Mouse (Mus musculus): Measurements from ENCODE around the gene Wrap73. TPM values are rescaled to one million over a fixed set of nuclear protein-coding genes. Genes with fewer than 3 reads are reported as not detected.

Gene Wrap73
- polyA plus RNA-seq, 1 experiment = 20.8 TPM

DNA sequence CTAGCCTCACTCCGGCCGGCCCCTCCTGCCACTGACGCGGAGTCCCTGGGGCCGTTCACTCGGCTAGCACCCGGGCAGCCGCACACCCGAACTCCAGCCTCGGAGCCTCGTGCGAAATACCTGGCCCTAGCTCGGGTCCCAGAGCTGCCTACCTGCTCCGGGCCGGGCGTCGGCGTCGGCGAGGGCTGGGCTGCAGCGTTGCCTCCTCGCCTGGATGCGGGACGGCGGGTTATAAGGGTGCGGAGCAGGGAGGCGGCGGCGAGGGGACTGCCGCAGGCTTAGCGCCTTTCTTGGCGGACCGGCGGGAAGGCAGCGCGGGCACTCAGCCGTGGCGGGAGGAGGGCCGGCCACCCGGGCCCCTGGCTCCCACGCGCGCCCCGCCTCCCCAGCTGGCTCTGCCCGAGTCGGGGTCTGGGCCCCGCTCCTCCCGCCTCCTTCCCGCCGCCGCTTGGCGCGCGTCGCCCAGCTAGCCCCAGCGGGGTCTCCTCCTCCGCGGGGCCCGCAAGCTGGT is 2.4 kb upstream of the Wrap73 start:
- Histone ChIP-seq H3K36me3 (ENCODE audit: control insufficient read depth, insufficient read depth, low read length) (no peaks in the 10 kb centered on the region), H3K27ac (ENCODE audit: control insufficient read depth, insufficient read depth, low read depth, low read length) (no peak overlapping the region), H3K4me3 (ENCODE audit: control insufficient read depth, low read depth, low read length) (no peak overlapping the region; the same call in 1 of the 2 replicates), H3K27me3 (ENCODE audit: control insufficient read depth, insufficient read depth, low read length) (no peaks in the 10 kb centered on the region), H3K4me1 (ENCODE audit: control insufficient read depth, insufficient read depth, low read length) (peaks cover 31% of the 10 kb centered on the region)
- TF ChIP-seq CTCF (IDR thresholded peaks at IDR 0.05; ENCODE audit: control insufficient read depth, insufficient read depth, insufficient replicate concordance, low read depth, low read length) (no peak), POLR2A (IDR thresholded peaks at IDR 0.05; ENCODE audit: control insufficient read depth, low read depth, low read length) (no peak)

DNA sequence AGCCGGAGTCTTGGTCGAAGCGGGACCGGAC is 2.2 kb upstream of the Wrap73 start, which contains the start of gene Trp73:
Gene Trp73 (minus strand): TSS at position 27 of the 31 bp plus-strand sequence.
- Histone ChIP-seq H3K4me3 (ENCODE audit: control insufficient read depth, low read depth, low read length) (no peak within 1 kb of the TSS; the same call in 1 of the 2 replicates), H3K27ac (ENCODE audit: control insufficient read depth, insufficient read depth, low read depth, low read length) (no peak within 1 kb of the TSS), H3K36me3 (ENCODE audit: control insufficient read depth, insufficient read depth, low read length) (no peaks in the 10 kb centered on the region), H3K4me1 (ENCODE audit: control insufficient read depth, insufficient read depth, low read length) (peaks cover 31% of the 10 kb centered on the region), H3K27me3 (ENCODE audit: control insufficient read depth, insufficient read depth, low read length) (no peaks in the 10 kb centered on the region)
- no peak for TF ChIP-seq POLR2A (IDR thresholded peaks at IDR 0.05; ENCODE audit: control insufficient read depth, low read depth, low read length)
- TF ChIP-seq CTCF (IDR thresholded peaks at IDR 0.05; ENCODE audit: control insufficient read depth, insufficient read depth, insufficient replicate concordance, low read depth, low read length) = no peak

DNA sequence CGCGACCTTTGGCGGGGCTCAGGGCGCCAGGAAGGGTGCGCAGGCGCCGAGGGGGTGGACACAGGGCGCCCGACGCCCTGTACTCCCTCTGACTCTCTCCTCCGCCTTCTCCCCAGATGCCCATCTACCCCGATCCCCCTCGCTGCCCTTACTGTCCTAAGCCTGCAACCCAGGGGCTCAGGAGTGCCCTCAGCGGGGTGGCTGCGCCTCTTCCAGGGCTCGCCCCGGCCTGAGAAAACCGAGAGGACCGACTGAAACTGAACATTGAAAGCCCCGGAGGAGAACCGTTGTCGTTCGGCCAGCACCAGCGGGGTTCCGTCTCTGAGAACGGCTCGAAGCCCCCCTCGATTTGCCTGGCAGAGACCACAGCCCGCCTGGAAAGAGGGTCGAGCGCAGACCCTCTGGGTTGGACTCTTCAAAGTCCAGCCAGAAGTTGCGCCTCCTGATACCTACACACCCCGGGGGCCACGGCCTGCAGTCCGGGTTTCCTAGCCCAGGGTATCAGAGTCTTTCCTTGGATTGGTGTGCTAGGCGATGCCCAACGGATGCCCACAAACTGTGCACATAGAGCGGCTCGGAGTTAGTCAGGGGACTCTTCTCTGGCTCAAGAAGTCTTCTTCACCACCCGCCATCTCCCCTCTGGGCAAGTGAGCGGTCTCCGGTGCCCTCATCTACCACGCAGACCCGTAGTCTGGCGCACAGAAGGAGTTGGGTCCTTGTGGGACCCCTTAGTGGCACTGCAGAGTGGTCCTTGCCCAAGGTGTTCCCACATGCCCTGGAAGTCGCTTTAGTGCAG is 1.8 kb upstream of the Wrap73 start:
- Histone ChIP-seq H3K4me1 (ENCODE audit: control insufficient read depth, insufficient read depth, low read length) (peaks cover 31% of the 10 kb centered on the region), H3K4me3 (ENCODE audit: control insufficient read depth, low read depth, low read length) (no peak overlapping the region; the same call in 1 of the 2 replicates), H3K27me3 (ENCODE audit: control insufficient read depth, insufficient read depth, low read length) (no peaks in the 10 kb centered on the region), H3K27ac (ENCODE audit: control insufficient read depth, insufficient read depth, low read depth, low read length) (no peak overlapping the region), H3K36me3 (ENCODE audit: control insufficient read depth, insufficient read depth, low read length) (no peaks in the 10 kb centered on the region)
- TF ChIP-seq CTCF (IDR thresholded peaks at IDR 0.05; ENCODE audit: control insufficient read depth, insufficient read depth, insufficient replicate concordance, low read depth, low read length) (no peak), POLR2A (IDR thresholded peaks at IDR 0.05; ENCODE audit: control insufficient read depth, low read depth, low read length) (no peak)

DNA sequence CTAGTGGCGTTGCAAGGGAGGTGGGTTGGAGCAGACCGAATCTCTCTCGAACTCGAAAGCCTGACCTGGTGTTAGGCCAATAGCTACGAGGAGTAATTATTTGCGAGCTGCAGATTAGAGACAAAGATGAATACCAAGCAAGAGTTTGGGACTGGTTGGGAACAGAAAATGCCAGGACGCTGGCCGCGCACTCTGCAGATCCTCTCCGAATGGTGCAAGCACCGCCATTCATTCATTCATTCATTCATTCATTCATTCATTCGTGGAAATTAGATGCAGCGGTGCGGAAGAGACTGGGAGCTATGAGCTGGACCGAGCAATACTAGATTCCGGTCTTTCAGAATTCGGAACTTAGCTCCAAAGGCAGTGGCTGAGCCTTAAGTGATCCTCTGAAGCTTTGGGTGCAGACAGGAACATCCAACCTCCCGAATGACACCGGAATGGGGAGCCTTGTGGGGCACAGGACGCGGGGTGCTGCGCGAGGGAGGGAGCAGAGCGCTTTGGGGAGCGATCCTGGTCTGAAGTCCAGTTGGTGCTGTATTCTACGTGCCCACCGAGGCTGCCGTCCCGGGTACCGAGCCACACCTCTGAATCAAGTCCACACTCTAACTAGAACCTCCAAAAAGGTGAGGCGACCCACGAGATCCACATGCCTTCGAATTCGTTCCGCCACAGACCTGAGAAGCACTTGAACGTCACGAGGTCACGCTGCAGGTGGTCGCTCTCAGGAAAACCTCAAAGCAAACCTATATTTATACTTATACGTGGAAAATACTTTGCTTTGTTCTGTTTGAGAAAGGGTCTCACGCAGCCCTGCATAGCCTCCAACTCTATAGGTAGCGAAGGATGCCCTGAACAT is 934 bp upstream of the Wrap73 start:
- Histone ChIP-seq H3K27me3 (ENCODE audit: control insufficient read depth, insufficient read depth, low read length) (no peaks in the 10 kb centered on the region), H3K36me3 (ENCODE audit: control insufficient read depth, insufficient read depth, low read length) (no peaks in the 10 kb centered on the region), H3K4me3 (ENCODE audit: control insufficient read depth, low read depth, low read length) (no peak overlapping the region), H3K27ac (ENCODE audit: control insufficient read depth, insufficient read depth, low read depth, low read length) (no peak overlapping the region), H3K4me1 (ENCODE audit: control insufficient read depth, insufficient read depth, low read length) (peaks cover 31% of the 10 kb centered on the region)
- no peak for TF ChIP-seq POLR2A (IDR thresholded peaks at IDR 0.05; ENCODE audit: control insufficient read depth, low read depth, low read length)
- TF ChIP-seq CTCF (IDR thresholded peaks at IDR 0.05; ENCODE audit: control insufficient read depth, insufficient read depth, insufficient replicate concordance, low read depth, low read length) = no peak

DNA sequence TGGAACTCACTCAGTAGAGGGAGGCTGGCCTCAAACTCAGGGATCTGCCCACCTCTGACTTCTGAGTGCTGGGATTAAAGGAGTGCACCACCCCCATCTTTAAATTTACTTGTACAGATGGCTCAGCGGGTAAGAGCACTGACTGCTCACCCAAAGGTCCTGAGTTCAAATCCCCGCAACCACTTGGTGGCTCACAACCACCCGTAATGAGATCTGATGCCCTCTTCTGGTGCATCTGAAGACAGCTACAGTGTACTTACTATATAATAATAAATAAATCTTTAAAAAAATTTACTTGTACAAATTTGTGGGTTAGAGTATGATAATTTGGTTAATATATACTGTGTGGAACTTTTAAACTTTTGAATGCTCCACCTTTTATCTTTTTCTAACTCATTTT is 2.5 kb downstream of the Wrap73 start:
- no peaks in the 10 kb centered on the region for H3K36me3 ChIP-seq (ENCODE audit: control insufficient read depth, insufficient read depth, low read length)
- H3K4me3 ChIP-seq (ENCODE audit: control insufficient read depth, low read depth, low read length) = no peak overlapping the region
- H3K27me3 ChIP-seq (ENCODE audit: control insufficient read depth, insufficient read depth, low read length) = no peaks in the 10 kb centered on the region
- H3K27ac ChIP-seq (ENCODE audit: control insufficient read depth, insufficient read depth, low read depth, low read length) = no peak overlapping the region
- H3K4me1 ChIP-seq (ENCODE audit: control insufficient read depth, insufficient read depth, low read length) = peaks cover 28% of the 10 kb centered on the region
- TF ChIP-seq CTCF (IDR thresholded peaks at IDR 0.05; ENCODE audit: control insufficient read depth, insufficient read depth, insufficient replicate concordance, low read depth, low read length) (no peak), POLR2A (IDR thresholded peaks at IDR 0.05; ENCODE audit: control insufficient read depth, low read depth, low read length) (no peak)

DNA sequence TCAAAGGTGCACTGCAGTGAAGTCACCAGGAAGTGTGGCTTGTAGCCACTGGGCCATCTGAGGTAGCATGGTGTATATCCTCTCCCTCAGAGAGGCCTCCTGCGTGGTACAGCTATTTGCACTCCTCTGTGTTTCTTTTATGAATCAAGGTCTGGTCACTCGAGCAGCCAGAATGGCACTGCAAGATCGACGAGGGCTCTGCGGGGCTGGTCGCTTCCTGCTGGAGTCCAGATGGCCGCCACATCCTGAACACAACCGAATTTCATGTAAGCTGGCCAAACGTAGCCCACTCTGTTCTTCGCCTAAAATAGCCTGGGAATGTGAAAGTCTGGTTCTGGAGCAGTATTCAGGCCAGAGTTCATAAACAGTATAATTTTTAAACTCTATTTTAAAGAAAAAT is 4.2 kb downstream of the Wrap73 start:
- TF ChIP-seq CTCF (IDR thresholded peaks at IDR 0.05; ENCODE audit: control insufficient read depth, insufficient read depth, insufficient replicate concordance, low read depth, low read length) (no peak), POLR2A (IDR thresholded peaks at IDR 0.05; ENCODE audit: control insufficient read depth, low read depth, low read length) (no peak)
- Histone ChIP-seq H3K4me1 (ENCODE audit: control insufficient read depth, insufficient read depth, low read length) (peaks cover 16% of the 10 kb centered on the region), H3K27me3 (ENCODE audit: control insufficient read depth, insufficient read depth, low read length) (no peaks in the 10 kb centered on the region), H3K36me3 (ENCODE audit: control insufficient read depth, insufficient read depth, low read length) (no peaks in the 10 kb centered on the region), H3K27ac (ENCODE audit: control insufficient read depth, insufficient read depth, low read depth, low read length) (no peak overlapping the region), H3K4me3 (ENCODE audit: control insufficient read depth, low read depth, low read length) (no peak overlapping the region)

DNA sequence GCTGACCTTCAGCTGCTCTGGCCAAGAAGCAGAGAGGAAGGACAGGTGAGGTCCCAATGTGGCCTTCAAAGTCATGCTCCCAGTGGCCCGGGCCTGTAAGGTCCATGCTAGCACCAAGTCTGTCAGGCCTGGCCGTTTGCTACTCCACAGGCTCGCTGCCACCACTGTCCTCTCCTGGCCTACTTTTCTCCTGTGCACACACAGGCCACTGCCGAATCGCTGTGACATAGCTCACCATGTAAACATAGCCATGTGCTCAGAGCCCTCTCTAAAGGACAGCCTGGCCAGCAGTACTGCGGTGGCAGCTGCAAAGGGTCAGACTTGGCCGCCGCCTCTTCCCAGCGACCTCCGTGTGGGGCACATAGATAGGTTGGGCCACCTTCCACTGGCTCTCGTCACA is 11.9 kb downstream of the Wrap73 start:
- Histone ChIP-seq H3K36me3 (ENCODE audit: control insufficient read depth, insufficient read depth, low read length) (peaks cover 2% of the 10 kb centered on the region), H3K27me3 (ENCODE audit: control insufficient read depth, insufficient read depth, low read length) (no peaks in the 10 kb centered on the region), H3K27ac (ENCODE audit: control insufficient read depth, insufficient read depth, low read depth, low read length) (no peak overlapping the region), H3K4me3 (ENCODE audit: control insufficient read depth, low read depth, low read length) (no peak overlapping the region), H3K4me1 (ENCODE audit: control insufficient read depth, insufficient read depth, low read length) (no peaks in the 10 kb centered on the region; the same call in 1 of the 2 replicates)
- TF ChIP-seq POLR2A (IDR thresholded peaks at IDR 0.05; ENCODE audit: control insufficient read depth, low read depth, low read length) (no peak), CTCF (IDR thresholded peaks at IDR 0.05; ENCODE audit: control insufficient read depth, insufficient read depth, insufficient replicate concordance, low read depth, low read length) (no peak)

Measured in testis, adult 2 months (tissue).